Mouse (Mus musculus) embryonic facial prominence, embryonic 10.5 days (tissue): ENCODE measurements around the gene Me3. TPM values are rescaled to one million over a fixed set of nuclear protein-coding genes. Genes with fewer than 3 reads are reported as not detected.

Experiments used
- DNase-seq: peaks from one replicate; pipeline ENCODE4 v3.0.0-alpha.2; 2017; ENCODE audit warnings: low spot score
- H3K27ac ChIP-seq: fragments of 300-500 bp; sonication (generic); replicated peaks from 2 replicates; pipeline ENCODE4 v1.5.1; 2016; ENCODE audit warnings: mild to moderate bottlenecking
- H3K27me3 ChIP-seq: fragments of 300-500 bp; sonication (generic); replicated peaks from 2 replicates; pipeline ENCODE4 v1.6.1; 2016; ENCODE audit warnings: low read depth, mild to moderate bottlenecking; ENCODE audit not compliant: poor library complexity, severe bottlenecking
- H3K36me3 ChIP-seq: fragments of 300-500 bp; sonication (generic); replicated peaks from 2 replicates; pipeline ENCODE4 v1.6.1; 2016; ENCODE audit warnings: mild to moderate bottlenecking, moderate library complexity
- H3K4me1 ChIP-seq: fragments of 300-500 bp; sonication (generic); 2 replicates; pipeline ENCODE4 v1.6.1; 2016
- H3K4me3 ChIP-seq: fragments of 300-500 bp; sonication (generic); 2 replicates; pipeline ENCODE4 v1.5.1; 2016; ENCODE audit warnings: mild to moderate bottlenecking, moderate library complexity
- H3K9me3 ChIP-seq: fragments of 300-500 bp; sonication (generic); 2 replicates; pipeline ENCODE4 v1.6.1; 2016; ENCODE audit warnings: mild to moderate bottlenecking
- WGBS: fragments of 180-500 bp; shearing (Covaris S2); methylation state at CpG from one replicate; pipeline ENCODE4 v1.1.7; 2016; 5-methylcytosine and 5-hydroxymethylcytosine counted together
- polyA plus RNA-seq: library from polyadenylated mRNA; unstranded; fragments of >200 nt; fragmentation: Nextera tagmentation; extraction: Ambion mirVana; gene quantifications from 2 replicates; pipeline ENCODE4 v1.2.1, GENCODE M21; 2016

Gene Me3
- polyA plus RNA-seq, 1 experiment from 2014 or later, result 2.6 TPM

GRCm38 (mm10) chr7:89852158-89853095, 220.2 kb downstream of the Me3 start:
- Histone ChIP-seq H3K4me1 (peaks cover 12% of the 10 kb centered on the region), H3K4me3 (no peak overlapping the region), H3K36me3 (no peaks in the 10 kb centered on the region), H3K27ac (no peak overlapping the region), H3K9me3 (no peaks in the 10 kb centered on the region), H3K27me3 (no peaks in the 10 kb centered on the region)
- no peak for DNase-seq
- 83% methylated on average over 10 of the region's 10 CpGs for WGBS

- no peak for DNase-seq
- Histone ChIP-seq H3K27ac (no peak overlapping the region), H3K36me3 (no peaks in the 10 kb centered on the region), H3K9me3 (no peaks in the 10 kb centered on the region), H3K27me3 (no peaks in the 10 kb centered on the region), H3K4me3 (no peak overlapping the region), H3K4me1 (peaks cover 12% of the 10 kb centered on the region)
- 85% methylated on average over 5 of the region's 5 CpGs for WGBS
Measured at GRCm38 (mm10) chr7:89853131-89853530, 220.9 kb downstream of the Me3 start.

- WGBS, result 78% methylated on average over 1 of the region's 1 CpGs
- Histone ChIP-seq H3K4me3 (no peak overlapping the region), H3K27ac (no peak overlapping the region), H3K9me3 (no peaks in the 10 kb centered on the region), H3K4me1 (peaks cover 12% of the 10 kb centered on the region), H3K27me3 (no peaks in the 10 kb centered on the region), H3K36me3 (no peaks in the 10 kb centered on the region)
- no peak for DNase-seq
Measured at GRCm38 (mm10) chr7:89855196-89855595, 223.0 kb downstream of the Me3 start.

GRCm38 (mm10) chr7:89856440-89857217, 224.4 kb downstream of the Me3 start:
- H3K4me1 ChIP-seq, result peaks cover 12% of the 10 kb centered on the region
- H3K27me3 ChIP-seq, result no peaks in the 10 kb centered on the region
- WGBS, result 55% methylated on average over 17 of the region's 17 CpGs
- H3K9me3 ChIP-seq, result no peaks in the 10 kb centered on the region
- H3K4me3 ChIP-seq, result peak overlapping the region; percentile 13; the same call in 1 of the 2 replicates
- peak overlapping the region; percentile 67 for H3K27ac ChIP-seq
- no peaks in the 10 kb centered on the region for H3K36me3 ChIP-seq
- DNase-seq, result peak; percentile 75

GRCm38 (mm10) chr7:89864769-89865168, 232.6 kb downstream of the Me3 start:
- no peak for DNase-seq
- H3K36me3 ChIP-seq, result no peaks in the 10 kb centered on the region
- no peaks in the 10 kb centered on the region for H3K9me3 ChIP-seq
- H3K27me3 ChIP-seq, result no peaks in the 10 kb centered on the region
- no peak overlapping the region for H3K4me3 ChIP-seq
- H3K27ac ChIP-seq, result no peak overlapping the region
- no peaks in the 10 kb centered on the region for H3K4me1 ChIP-seq
- WGBS, result 85% methylated on average over 1 of the region's 1 CpGs

- Histone ChIP-seq H3K9me3 (no peaks in the 10 kb centered on the region), H3K4me3 (no peak overlapping the region), H3K27me3 (no peaks in the 10 kb centered on the region), H3K36me3 (no peaks in the 10 kb centered on the region), H3K4me1 (no peaks in the 10 kb centered on the region), H3K27ac (no peak overlapping the region)
- 75% methylated on average over 5 of the region's 5 CpGs for WGBS
- DNase-seq, result no peak
Measured at GRCm38 (mm10) chr7:89867221-89867620, 235.0 kb downstream of the Me3 start.

GRCm38 (mm10) chr7:89879686-89880085, 247.5 kb downstream of the Me3 start:
- WGBS, result 83% methylated on average over 1 of the region's 1 CpGs
- Histone ChIP-seq H3K4me3 (no peak overlapping the region), H3K27me3 (no peaks in the 10 kb centered on the region)

GRCm38 (mm10) chr7:89884551-89884950, 252.4 kb downstream of the Me3 start:
- no peak for DNase-seq
- Histone ChIP-seq H3K36me3 (no peaks in the 10 kb centered on the region), H3K4me3 (no peak overlapping the region), H3K4me1 (no peaks in the 10 kb centered on the region), H3K27ac (no peak overlapping the region), H3K27me3 (no peaks in the 10 kb centered on the region), H3K9me3 (no peaks in the 10 kb centered on the region)
- 74% methylated on average over 3 of the region's 3 CpGs for WGBS

More at GRCm38 (mm10) chr7:89879686-89880085, 247.5 kb downstream of the Me3 start:
- no peaks in the 10 kb centered on the region for H3K9me3 ChIP-seq
- no peak for DNase-seq
- no peaks in the 10 kb centered on the region for H3K4me1 ChIP-seq
- no peaks in the 10 kb centered on the region for H3K36me3 ChIP-seq
- no peak overlapping the region for H3K27ac ChIP-seq

- Histone ChIP-seq H3K36me3 (no peaks in the 10 kb centered on the region), H3K27me3 (no peaks in the 10 kb centered on the region), H3K9me3 (no peaks in the 10 kb centered on the region), H3K27ac (no peak overlapping the region), H3K4me1 (no peaks in the 10 kb centered on the region), H3K4me3 (no peak overlapping the region)
- WGBS, result 82% methylated on average over 5 of the region's 5 CpGs
- DNase-seq, result no peak
Measured at GRCm38 (mm10) chr7:89891412-89891811, 259.2 kb downstream of the Me3 start.

GRCm38 (mm10) chr7:89891856-89892255, 259.7 kb downstream of the Me3 start:
- H3K4me3 ChIP-seq, result no peak overlapping the region
- no peak overlapping the region for H3K27ac ChIP-seq
- 23% methylated on average over 4 of the region's 4 CpGs for WGBS
- no peaks in the 10 kb centered on the region for H3K27me3 ChIP-seq
- H3K4me1 ChIP-seq, result no peaks in the 10 kb centered on the region
- no peaks in the 10 kb centered on the region for H3K9me3 ChIP-seq
- no peaks in the 10 kb centered on the region for H3K36me3 ChIP-seq
- peak; percentile 26 for DNase-seq

- no peaks in the 10 kb centered on the region for H3K27me3 ChIP-seq
- DNase-seq, result no peak
- H3K36me3 ChIP-seq, result no peaks in the 10 kb centered on the region
- 90% methylated on average over 8 of the region's 8 CpGs for WGBS
- no peaks in the 10 kb centered on the region for H3K9me3 ChIP-seq
- H3K27ac ChIP-seq, result no peak overlapping the region
- peaks cover 11% of the 10 kb centered on the region for H3K4me1 ChIP-seq
- H3K4me3 ChIP-seq, result peak overlapping the region; percentile 25; the same call in 1 of the 2 replicates
Measured at GRCm38 (mm10) chr7:89903007-89903406, 270.8 kb downstream of the Me3 start.

GRCm38 (mm10) chr7:89903442-89904343, 271.5 kb downstream of the Me3 start, which contains the start of gene Ccdc81:
Gene Ccdc81 (minus strand): TSS chr7:89903629.
- no peaks in the 10 kb centered on the region for H3K9me3 ChIP-seq
- H3K27me3 ChIP-seq, result no peaks in the 10 kb centered on the region
- H3K36me3 ChIP-seq, result no peaks in the 10 kb centered on the region
- peaks cover 18% of the 10 kb centered on the region for H3K4me1 ChIP-seq
- DNase-seq, result peak; percentile 59
- 35% methylated on average over 22 of the region's 22 CpGs for WGBS
- H3K27ac ChIP-seq, result no peak within 1 kb of the TSS
- H3K4me3 ChIP-seq, result peak within 1 kb of the TSS; percentile 25; the same call in 1 of the 2 replicates
